Mouse (Mus musculus): ENCODE data around the gene Cadm3.
A peak's percentile ranks its signal among the peaks of the same experiment; 100 is the strongest.

The Cadm3 gene

DNA sequence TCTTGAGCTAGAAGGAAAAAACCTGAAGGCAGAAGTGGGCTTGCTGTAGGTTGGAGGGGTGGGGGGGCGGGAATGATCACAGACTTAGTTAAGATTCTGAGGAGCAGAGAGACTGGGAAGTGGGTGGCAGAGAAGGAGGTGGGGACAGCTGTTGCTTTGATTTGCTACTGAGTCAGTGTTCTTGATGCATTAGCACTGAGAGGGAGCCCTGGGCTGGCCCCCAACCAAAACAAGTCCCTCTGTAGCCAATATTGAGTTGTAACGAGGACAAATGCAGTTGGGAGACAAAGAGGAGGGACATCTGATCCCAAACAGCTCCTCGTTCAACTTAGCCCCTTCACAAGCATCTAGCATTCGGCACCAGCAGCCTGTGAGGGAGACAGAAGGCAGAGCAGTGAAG lies 9.7 kb downstream of the Cadm3 start:
- DNase-seq (ENCODE audit: low read depth) = no peak

GRCm38 (mm10) chr1:173356699-173357098 lies 10.8 kb downstream of the Cadm3 start:
- no peak for DNase-seq (ENCODE audit: low read depth)

GRCm38 (mm10) chr1:173355107-173355846 lies 12.2 kb downstream of the Cadm3 start:
- DNase-seq (ENCODE audit: low read depth) = no peak

GRCm38 (mm10) chr1:173350372-173350957 lies 17.0 kb downstream of the Cadm3 start, which contains the start of gene Aim2:
Aim2 (plus strand) TSS chr1:173350879.
- DNase-seq (ENCODE audit: low read depth) = no peak

GRCm38 (mm10) chr1:173349946-173350345 lies 17.5 kb downstream of the Cadm3 start:
- peak; percentile 67 for DNase-seq (ENCODE audit: low read depth)

GRCm38 (mm10) chr1:173349192-173349591 lies 18.3 kb downstream of the Cadm3 start:
- no peak for DNase-seq (ENCODE audit: low read depth)

GRCm38 (mm10) chr1:173348527-173348926 lies 19.0 kb downstream of the Cadm3 start:
- no peak for DNase-seq (ENCODE audit: low read depth)

GRCm38 (mm10) chr1:173345112-173345511 lies 22.4 kb downstream of the Cadm3 start:
- DNase-seq (ENCODE audit: low read depth) = no peak

DNA sequence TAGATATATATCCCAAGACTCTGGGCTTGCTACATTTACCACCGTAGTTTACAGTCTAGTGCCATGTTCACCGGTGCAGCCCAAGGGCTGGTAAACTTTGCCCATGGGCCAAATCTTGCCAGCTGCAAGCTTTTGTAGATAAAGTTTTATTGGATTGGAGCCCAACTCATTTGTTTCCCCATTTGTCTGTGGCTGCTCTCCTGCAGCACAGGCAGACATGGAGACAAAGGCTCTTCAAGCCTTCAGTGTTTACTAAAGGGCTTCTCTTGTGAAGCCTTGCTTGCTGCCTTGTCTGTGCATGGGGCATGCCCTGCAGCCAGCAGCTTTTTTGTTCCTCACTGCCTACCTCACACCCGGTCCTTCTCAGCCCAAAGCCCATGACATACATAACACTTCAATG lies 23.6 kb downstream of the Cadm3 start:
- no peak for DNase-seq (ENCODE audit: low read depth)

DNA sequence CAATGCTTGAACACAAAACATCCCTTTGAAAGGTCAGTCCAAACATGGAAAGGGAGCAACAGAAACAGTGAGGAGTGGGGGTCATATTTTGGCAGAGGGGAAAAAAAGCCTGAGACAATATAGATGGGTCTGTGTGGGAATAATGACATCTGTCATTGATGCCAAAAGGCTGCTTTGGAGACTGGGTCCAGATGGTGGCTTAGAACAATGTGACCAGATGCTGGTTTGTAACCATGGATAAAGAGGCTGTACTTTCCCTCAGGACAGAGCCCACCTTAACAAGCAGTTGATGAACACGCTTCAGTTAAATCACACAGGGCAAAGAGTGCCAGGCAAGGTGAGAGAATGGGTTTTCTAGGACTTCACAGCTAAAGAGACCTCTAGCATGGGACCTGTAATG lies 25.1 kb downstream of the Cadm3 start:
- DNase-seq (ENCODE audit: low read depth) = no peak

GRCm38 (mm10) chr1:173339543-173339942 lies 28.0 kb downstream of the Cadm3 start:
- DNase-seq (ENCODE audit: low read depth) = no peak

DNA sequence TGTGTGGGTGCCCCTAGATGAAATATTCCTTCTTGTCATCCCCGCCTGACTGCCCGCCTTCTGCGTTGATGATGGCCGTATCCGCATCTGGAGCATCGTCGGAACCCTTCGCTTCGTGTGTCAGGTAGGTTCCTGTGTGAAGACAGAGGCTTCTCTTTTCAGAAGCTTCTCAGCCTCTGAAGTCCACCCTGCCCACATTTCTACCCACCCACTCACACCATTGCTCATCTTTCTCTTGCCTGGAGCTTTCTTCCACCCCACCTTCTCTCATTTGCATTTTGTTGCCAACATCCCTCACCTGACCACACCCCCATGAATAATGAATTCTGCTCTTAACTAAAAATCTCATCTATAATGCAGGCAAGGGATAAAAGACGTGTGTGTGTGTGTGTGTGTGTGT lies 30.5 kb downstream of the Cadm3 start:
- no peak for DNase-seq (ENCODE audit: low read depth)

- DNase-seq (ENCODE audit: low read depth) = no peak
Measured at GRCm38 (mm10) chr1:173335903-173336302, 31.6 kb downstream of the Cadm3 start.

GRCm38 (mm10) chr1:173333312-173334253 lies 33.9 kb downstream of the Cadm3 start, which contains the start of gene Ackr1:
Ackr1 (minus strand) TSS chr1:173333750.
- DNase-seq (ENCODE audit: low read depth) = peak; percentile 62

GRCm38 (mm10) chr1:173332418-173332817 lies 35.1 kb downstream of the Cadm3 start:
- no peak for DNase-seq (ENCODE audit: low read depth)

DNA sequence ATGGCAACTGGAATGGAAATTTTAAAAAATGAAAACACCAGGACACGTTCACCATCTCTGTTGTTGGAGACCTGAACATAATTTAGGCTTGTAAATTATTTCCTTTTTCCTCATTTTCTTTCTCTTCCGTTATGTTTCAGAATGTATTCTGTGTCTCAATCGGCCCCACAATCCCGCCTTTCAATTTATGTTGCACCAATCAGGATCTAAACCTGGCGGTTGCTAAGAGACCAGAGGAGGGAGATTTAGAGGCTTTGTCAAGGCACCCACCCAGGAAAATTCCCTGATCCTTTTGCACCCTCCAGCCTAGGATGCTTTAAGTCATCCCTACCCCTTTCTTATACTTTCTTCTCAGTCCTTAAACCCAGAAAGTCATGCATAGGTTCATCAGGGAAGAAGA lies 37.8 kb downstream of the Cadm3 start:
- DNase-seq (ENCODE audit: low read depth) = no peak

DNA sequence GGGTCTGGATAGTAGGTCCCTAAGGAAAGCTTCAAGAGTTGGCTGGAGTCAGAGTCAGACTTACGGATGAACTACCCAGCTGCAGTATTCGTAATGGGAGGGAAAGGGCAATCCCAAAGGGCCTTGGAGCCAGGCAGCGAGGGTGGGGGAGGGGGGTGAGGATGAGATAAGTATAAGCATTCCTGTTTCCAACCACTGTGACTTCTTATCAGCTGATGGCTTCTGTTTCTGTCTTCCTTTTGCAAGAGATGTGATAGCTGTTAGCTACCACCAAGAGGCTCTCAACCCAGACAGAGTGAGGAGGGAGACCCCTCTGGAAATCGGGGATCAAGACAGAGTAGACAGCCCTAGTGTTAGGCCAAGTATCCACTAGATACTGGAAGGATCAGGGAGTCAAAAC lies 38.3 kb downstream of the Cadm3 start:
- no peak for DNase-seq (ENCODE audit: low read depth)

- no peak for DNase-seq (ENCODE audit: low read depth)
Measured at GRCm38 (mm10) chr1:173328446-173328845, 39.0 kb downstream of the Cadm3 start.

DNA sequence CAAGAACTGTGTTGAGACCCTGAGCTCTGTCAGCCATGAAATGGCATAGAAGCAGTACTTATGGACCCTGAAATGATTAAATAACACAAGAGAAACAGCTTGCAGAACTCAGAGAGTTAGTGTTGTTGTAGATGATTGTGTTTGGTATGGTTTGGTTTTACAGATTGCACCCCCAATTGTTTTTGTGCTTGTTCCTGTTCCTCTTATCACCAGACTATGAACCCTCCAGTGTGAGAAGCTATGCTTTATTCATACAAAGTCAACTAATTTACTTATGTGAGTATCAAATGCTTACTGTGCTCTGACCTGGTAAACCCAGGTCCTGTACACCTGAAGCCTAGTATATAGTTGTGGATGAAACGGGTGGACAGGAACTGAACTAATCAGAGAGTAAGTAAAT lies 40.9 kb downstream of the Cadm3 start:
- no peak for DNase-seq (ENCODE audit: low read depth)

DNA sequence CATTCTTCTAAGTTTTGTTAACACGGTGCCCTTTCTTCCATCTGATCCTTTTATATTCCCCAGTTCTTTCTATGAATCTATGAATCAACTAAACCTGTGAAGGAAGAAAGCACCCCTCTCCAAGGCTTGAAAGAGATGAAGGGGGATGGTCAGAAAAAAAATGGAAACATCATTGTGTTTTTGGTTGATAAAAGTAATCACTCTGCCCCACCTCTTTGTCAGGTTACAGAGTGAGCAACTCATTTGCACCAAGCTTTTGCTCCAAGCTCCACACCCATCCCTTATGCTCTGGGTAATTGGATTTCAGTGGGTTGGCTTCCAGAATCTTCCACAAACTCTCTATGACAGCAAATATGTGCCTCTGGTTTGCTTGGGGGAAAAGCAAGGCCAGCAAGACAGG lies 42.1 kb downstream of the Cadm3 start:
- no peak for DNase-seq (ENCODE audit: low read depth)

DNA sequence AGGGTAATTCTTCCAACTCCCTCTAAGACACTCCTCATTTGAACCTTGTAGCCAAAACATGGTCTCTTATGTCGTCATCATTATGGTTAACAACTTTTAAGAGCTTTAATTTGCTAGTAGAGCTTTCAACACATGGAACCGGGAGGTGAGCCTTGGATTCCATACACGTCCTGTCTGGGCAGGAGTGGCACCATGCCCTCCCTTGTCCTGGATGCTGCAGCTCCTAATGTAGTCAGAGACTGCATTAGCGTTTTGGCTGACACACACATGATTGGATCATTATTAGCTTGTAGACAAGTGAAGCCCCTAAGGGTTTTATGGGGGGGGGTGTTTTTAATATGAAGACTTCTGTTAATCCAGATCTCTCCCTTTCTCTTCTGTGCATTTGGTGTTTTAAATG lies 42.5 kb downstream of the Cadm3 start:
- DNase-seq (ENCODE audit: low read depth) = no peak

DNA sequence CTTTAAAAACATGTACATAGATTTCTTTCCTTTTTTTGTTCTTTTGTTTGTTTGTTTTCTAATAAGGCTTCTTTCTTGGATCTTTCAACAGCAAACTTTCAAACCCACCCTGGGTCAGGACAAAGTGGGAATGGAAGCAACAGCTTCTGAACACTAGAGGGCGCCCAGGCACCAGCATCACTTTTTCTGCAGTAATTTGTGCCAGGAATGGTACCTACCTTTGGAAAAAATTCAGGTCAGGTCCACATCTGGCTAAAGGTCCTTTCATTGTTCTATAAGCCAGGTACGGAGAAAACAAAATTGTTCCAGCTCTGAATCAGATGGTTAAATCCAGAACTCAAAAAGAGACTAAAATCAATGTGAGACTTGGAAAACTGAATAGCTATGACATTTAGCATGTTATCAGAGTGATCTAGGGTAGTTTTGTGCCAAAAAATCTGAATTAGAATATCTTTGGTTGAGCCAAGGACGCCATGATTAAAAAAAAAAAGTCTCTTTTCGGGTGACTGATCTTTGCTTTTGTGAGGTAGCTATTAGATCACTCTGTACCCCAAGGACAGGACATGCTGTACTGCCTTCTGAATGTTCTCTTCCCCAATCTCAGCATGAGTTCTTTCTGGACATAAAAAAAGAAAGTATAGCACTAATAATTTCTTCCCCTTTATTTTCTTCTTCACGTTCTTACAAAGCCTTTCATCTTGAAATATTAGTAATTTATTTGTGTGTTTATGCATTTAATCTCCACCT lies 43.5 kb downstream of the Cadm3 start:
- no peak for DNase-seq (ENCODE audit: low read depth)
